Mouse (Mus musculus) ES-E14 (cell line): ENCODE measurements around the gene Reg4.

Experiments used
- CHD2 ChIP-seq: IDR thresholded peaks from 2 replicates; pipeline ENCODE4 v1.6.1; 2014; ENCODE audit warnings: mild to moderate bottlenecking, low read depth, low read length, inconsistent platforms
- HCFC1 ChIP-seq: IDR thresholded peaks from 2 replicates; pipeline ENCODE4 v1.6.1; 2012; ENCODE audit warnings: low read length, inconsistent platforms, borderline replicate concordance; ENCODE audit not compliant: insufficient read depth
- MAFK ChIP-seq: IDR thresholded peaks from 2 replicates; pipeline ENCODE4 v1.6.1; 2014; ENCODE audit warnings: mild to moderate bottlenecking, low read depth, low read length, inconsistent platforms; ENCODE audit not compliant: insufficient read depth
- ZC3H11A ChIP-seq: IDR thresholded peaks from 2 replicates; pipeline ENCODE4 v1.6.1; 2012; ENCODE audit warnings: low read depth, mild to moderate bottlenecking, inconsistent platforms, low read length, borderline replicate concordance
- ZNF384 ChIP-seq: IDR thresholded peaks from 2 replicates; pipeline ENCODE4 v1.6.1; 2012; ENCODE audit warnings: low read depth, low read length, inconsistent platforms

DNA sequence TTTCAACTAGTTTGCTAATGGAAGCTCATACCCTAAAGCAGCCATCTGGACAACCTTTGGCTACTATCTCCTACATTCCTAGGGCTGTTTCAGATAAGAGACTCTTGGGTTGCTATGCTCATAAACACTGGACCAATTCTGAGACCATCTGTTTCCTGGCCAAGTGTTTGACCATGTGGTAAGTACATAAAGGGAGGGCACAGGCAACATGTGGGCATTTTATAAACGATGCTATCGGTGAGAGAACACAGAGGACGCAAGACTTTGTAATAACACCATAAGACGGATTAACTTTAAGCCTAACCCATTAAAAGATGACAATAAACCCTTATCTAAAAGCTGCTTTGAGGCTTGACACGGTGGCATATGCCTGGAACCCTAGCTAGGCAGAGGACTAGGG lies 18.7 kb upstream of the Reg4 start:
- TF ChIP-seq MAFK (no peak), ZC3H11A (no peak), HCFC1 (no peak), ZNF384 (no peak), CHD2 (no peak)
